In the genomic region with DNA sequence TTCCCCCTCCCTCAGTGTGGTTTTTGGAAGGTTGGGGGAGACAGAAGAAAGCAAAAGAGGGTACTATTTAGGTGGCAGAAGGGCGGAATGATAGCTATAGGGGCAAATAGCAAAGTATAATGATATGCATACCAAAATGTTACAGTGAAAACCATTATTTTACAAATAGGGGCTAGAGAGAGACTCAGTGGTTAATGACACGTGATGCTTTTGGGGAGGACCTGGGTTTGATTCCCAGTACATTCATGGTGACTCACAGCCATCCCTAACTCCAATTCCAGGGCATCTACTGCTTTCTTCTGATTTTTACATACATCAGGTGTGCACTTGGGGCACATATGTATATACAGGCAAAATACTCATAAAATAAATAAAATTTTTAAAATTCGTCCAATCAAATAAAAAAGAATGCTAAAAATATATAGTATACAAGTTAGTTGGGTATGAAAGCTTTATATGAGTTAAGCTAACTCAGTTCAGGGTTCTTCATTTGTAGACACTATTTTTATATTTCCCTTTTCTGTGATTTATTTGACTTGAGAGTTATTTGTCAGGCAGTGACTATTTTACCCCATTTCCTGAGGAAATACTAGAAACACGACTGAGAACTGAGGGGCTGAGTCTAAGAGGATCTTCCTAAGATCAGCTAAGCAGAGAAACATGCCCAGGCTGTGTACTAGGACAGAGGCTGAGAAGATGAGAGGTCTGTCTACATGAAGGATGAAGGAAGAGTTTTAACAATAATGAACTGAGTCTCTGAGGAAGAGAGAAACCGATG, we compare ENCODE assay signal across 17 mouse cellular contexts.
DNase-seq lines count a peak whose midpoint lies in the region; ATAC-seq and TF ChIP-seq lines count a peak whose summit lies in the region.
"Had no signal": no experiment of that assay in that cellular context is flagged by ENCODE, and none has a peak within 500 bp of the region (broad histone marks: within the 10 kb centered on the region; RNA-seq: fewer than 3 reads in every experiment).

No protein-coding gene starts in this region.

- no peak for TF ChIP-seq EP300 in heart, postnatal 0 days (IDR thresholded peaks at IDR 0.05; ENCODE audit: low read depth)

- no peaks in the 10 kb centered on the region for H3K27me3 ChIP-seq in heart, postnatal 0 days (ENCODE audit: control insufficient read depth, insufficient read depth, low read length)
- H3K27me3 ChIP-seq in limb, embryonic 13.5 days: no peaks in the 10 kb centered on the region
- H3K27me3 ChIP-seq in limb, embryonic 10.5 days (ENCODE audit: low read depth, poor library complexity, severe bottlenecking): no peaks in the 10 kb centered on the region
- no peaks in the 10 kb centered on the region for H3K27me3 ChIP-seq in embryonic facial prominence, embryonic 13.5 days
- H3K27me3 ChIP-seq in midbrain, embryonic 11.5 days (ENCODE audit: control insufficient read depth, insufficient read depth, low read length): no peaks in the 10 kb centered on the region
- H3K27me3 ChIP-seq: CH12.LX; hindbrain, embryonic 12.5 days had no signal

- DNase-seq in heart, postnatal 0 days (ENCODE audit: low spot score): no peak
- no peak for DNase-seq in heart, adult 11 months
- no peak for DNase-seq in limb, embryonic 10.5 days (ENCODE audit: low spot score)
- DNase-seq in layer of hippocampus, adult 11-12 months (ENCODE audit: low spot score): no peak
- DNase-seq in midbrain, embryonic 11.5 days (ENCODE audit: low spot score, missing footprints): no peak
- DNase-seq: cerebellum, adult 11-12 months; forebrain, postnatal 0 days; gastrocnemius, postnatal 36 days; thymus, postnatal 4 days had no signal

- peaks cover 14% of the 10 kb centered on the region for H3K4me1 ChIP-seq in heart, postnatal 0 days (ENCODE audit: control insufficient read depth, insufficient read depth)
- peaks cover 51% of the 10 kb centered on the region for H3K4me1 ChIP-seq in limb, embryonic 13.5 days
- peaks cover 51% of the 10 kb centered on the region for H3K4me1 ChIP-seq in limb, embryonic 10.5 days
- peaks cover 57% of the 10 kb centered on the region for H3K4me1 ChIP-seq in embryonic facial prominence, embryonic 13.5 days
- H3K4me1 ChIP-seq in midbrain, embryonic 11.5 days (ENCODE audit: control insufficient read depth, insufficient read depth, low read length): peaks cover 16% of the 10 kb centered on the region; the same call in 1 of the 2 replicates

- no peaks in the 10 kb centered on the region for H3K36me3 ChIP-seq in heart, postnatal 0 days (replicated peaks; ENCODE audit: control insufficient read depth, insufficient read depth, low read length)
- no peaks in the 10 kb centered on the region for H3K36me3 ChIP-seq in limb, embryonic 13.5 days
- H3K36me3 ChIP-seq in limb, embryonic 10.5 days: no peaks in the 10 kb centered on the region
- no peaks in the 10 kb centered on the region for H3K36me3 ChIP-seq in embryonic facial prominence, embryonic 13.5 days
- H3K36me3 ChIP-seq in macrophage (ENCODE audit: inconsistent target): no peaks in the 10 kb centered on the region
- H3K36me3 ChIP-seq in midbrain, embryonic 11.5 days (ENCODE audit: control insufficient read depth, insufficient read depth, low read length): no peaks in the 10 kb centered on the region
- H3K36me3 ChIP-seq: hindbrain, embryonic 12.5 days had no signal

- H3K79me2 ChIP-seq in macrophage (ENCODE audit: inconsistent target): no peaks in the 10 kb centered on the region

- TF ChIP-seq CTCF in heart, postnatal 0 days (IDR thresholded peaks at IDR 0.05; ENCODE audit: low read depth): no peak

- 0 out of 2 replicates have a peak overlapping the region, but pooled peaks have one; percentile 25 for H3K27ac ChIP-seq in heart, postnatal 0 days (ENCODE audit: low read depth)
- H3K27ac ChIP-seq in limb, embryonic 13.5 days: no peak overlapping the region
- H3K27ac ChIP-seq in limb, embryonic 10.5 days: no peak overlapping the region
- no peak overlapping the region for H3K27ac ChIP-seq in embryonic facial prominence, embryonic 13.5 days
- H3K27ac ChIP-seq in macrophage: peak overlapping the region; percentile 56
- H3K27ac ChIP-seq in midbrain, embryonic 11.5 days (ENCODE audit: low read depth, low read length): no peak overlapping the region
- H3K27ac ChIP-seq: hindbrain, embryonic 12.5 days; left cerebral cortex, adult 2 months had no signal

- peak overlapping the region; percentile 45 for H3K4me2 ChIP-seq in heart, postnatal 0 days (ENCODE audit: low read depth, low read length)
- H3K4me2 ChIP-seq in limb, embryonic 13.5 days (replicated peaks): peak overlapping the region; percentile 59; the same call in 1 of the 2 replicates
- peak overlapping the region; percentile 59 for H3K4me2 ChIP-seq in embryonic facial prominence, embryonic 13.5 days
- no peak overlapping the region for H3K4me2 ChIP-seq in midbrain, embryonic 11.5 days
- H3K4me2 ChIP-seq: liver, embryonic 11.5 days had no signal

- H3K9me3 ChIP-seq in heart, postnatal 0 days (replicated peaks; ENCODE audit: control insufficient read depth, low read length): no peaks in the 10 kb centered on the region
- H3K9me3 ChIP-seq in limb, embryonic 13.5 days: no peaks in the 10 kb centered on the region
- no peaks in the 10 kb centered on the region for H3K9me3 ChIP-seq in limb, embryonic 10.5 days (replicated peaks)
- H3K9me3 ChIP-seq in embryonic facial prominence, embryonic 13.5 days: no peaks in the 10 kb centered on the region
- H3K9me3 ChIP-seq in midbrain, embryonic 11.5 days (ENCODE audit: control insufficient read depth, low read length): no peaks in the 10 kb centered on the region
- H3K9me3 ChIP-seq: hindbrain, embryonic 12.5 days had no signal

- no peak for ATAC-seq in heart, postnatal 0 days (ENCODE audit: insufficient read depth, low read depth)
- no peak for ATAC-seq in limb, embryonic 13.5 days (ENCODE audit: low FRiP score, low read depth)
- no peak for ATAC-seq in embryonic facial prominence, embryonic 13.5 days (ENCODE audit: insufficient number of reproducible peaks, insufficient read depth, low FRiP score, low TSS enrichment, low read depth)
- no peak for ATAC-seq in midbrain, embryonic 11.5 days (ENCODE audit: low FRiP score)
- ATAC-seq: forebrain, postnatal 0 days; lung, postnatal 0 days had no signal

- H3K9ac ChIP-seq in heart, postnatal 0 days (replicated peaks; ENCODE audit: low read depth, low read length): no peak overlapping the region
- no peak overlapping the region for H3K9ac ChIP-seq in limb, embryonic 13.5 days
- H3K9ac ChIP-seq in embryonic facial prominence, embryonic 13.5 days: no peak overlapping the region
- H3K9ac ChIP-seq in midbrain, embryonic 11.5 days (ENCODE audit: low read length): no peak overlapping the region
- H3K9ac ChIP-seq: forebrain, postnatal 0 days; hindbrain, embryonic 12.5 days had no signal

- WGBS in heart, postnatal 0 days: 59% methylated on average over 5 of the region's 5 CpGs
- 69% methylated on average over 5 of the region's 5 CpGs for WGBS in limb, embryonic 13.5 days
- 80% methylated on average over 5 of the region's 5 CpGs for WGBS in limb, embryonic 10.5 days
- WGBS in embryonic facial prominence, embryonic 13.5 days: 73% methylated on average over 5 of the region's 5 CpGs
- WGBS in macrophage (ENCODE audit: missing documents): 48% methylated on average over 5 of the region's 5 CpGs
- WGBS in midbrain, embryonic 11.5 days: 88% methylated on average over 5 of the region's 5 CpGs

- peak overlapping the region; percentile 21 for H3K4me3 ChIP-seq in heart, postnatal 0 days (ENCODE audit: low read depth, low read length)
- H3K4me3 ChIP-seq in limb, embryonic 13.5 days: no peak overlapping the region
- H3K4me3 ChIP-seq in limb, embryonic 10.5 days: no peak overlapping the region
- H3K4me3 ChIP-seq in embryonic facial prominence, embryonic 13.5 days: peak overlapping the region; percentile 42
- H3K4me3 ChIP-seq in macrophage (ENCODE audit: inconsistent target): no peak overlapping the region
- no peak overlapping the region for H3K4me3 ChIP-seq in midbrain, embryonic 11.5 days (ENCODE audit: low read depth, low read length)
- H3K4me3 ChIP-seq: hindbrain, embryonic 12.5 days; left cerebral cortex, adult 2 months had no signal

Comparison
In these comparisons a context has a peak if more than half of its experiments do, and no peak if none do; other contexts are left out.
1. H3K27ac ChIP-seq: peak in heart, postnatal 0 days (single experiment) and macrophage (single experiment); none in limb, embryonic 13.5 days (single experiment), limb, embryonic 10.5 days (single experiment), embryonic facial prominence, embryonic 13.5 days (single experiment) and midbrain, embryonic 11.5 days (single experiment).
2. H3K4me3 ChIP-seq: peak in heart, postnatal 0 days (single experiment) and embryonic facial prominence, embryonic 13.5 days (single experiment); none in limb, embryonic 13.5 days (single experiment), limb, embryonic 10.5 days (single experiment), macrophage (single experiment) and midbrain, embryonic 11.5 days (single experiment).